Mouse (Mus musculus) bone marrow, adult 2 months (tissue): ENCODE results near the gene Casp9.

Experiments used
- CTCF ChIP-seq: fragments of 200-500 bp; IDR thresholded peaks from 2 replicates; pipeline ENCODE4 v1.5.1; 2011; ENCODE audit warnings: low read length, control low read depth; ENCODE audit not compliant: control insufficient read depth, insufficient read depth
- POLR2A ChIP-seq: fragments of 200-500 bp; IDR thresholded peaks from 2 replicates; pipeline ENCODE4 v1.6.1; 2011; ENCODE audit warnings: low read depth, mild to moderate bottlenecking, control low read depth, low read length, borderline replicate concordance; ENCODE audit not compliant: control insufficient read depth

- TF ChIP-seq CTCF = no peak
- TF ChIP-seq POLR2A = no peak
Measured at GRCm38 (mm10) chr4:141830381-141830780, 37.0 kb downstream of the Casp9 start.
